Mouse (Mus musculus) kidney, embryonic 14.5 days (tissue): Measurements from ENCODE around the gene Atg9b. TPM values are rescaled to one million over a fixed set of nuclear protein-coding genes. Genes with fewer than 3 reads are reported as not detected.

ENCODE experiments used
- ATAC-seq: fragments of 200-750 bp; cut with Nextera tagmentation; 2 replicates; pipeline ENCODE4 v1.8.0; 2017; ENCODE audit warnings: moderate number of reproducible peaks, mild to moderate bottlenecking, moderate TSS enrichment, moderate library complexity; ENCODE audit not compliant: low FRiP score, low TSS enrichment
- H3K27ac ChIP-seq: fragments of 300-500 bp; sonication (generic); 2 replicates; pipeline ENCODE4 v1.5.1; 2014; ENCODE audit warnings: low read depth, mild to moderate bottlenecking, low read length, moderate library complexity, mixed read lengths
- H3K27me3 ChIP-seq: fragments of 300-500 bp; sonication (generic); 2 replicates; pipeline ENCODE4 v1.6.1; 2014; ENCODE audit warnings: mild to moderate bottlenecking, low read length; ENCODE audit not compliant: control insufficient read depth, insufficient read depth
- H3K36me3 ChIP-seq: fragments of 300-500 bp; sonication (generic); 2 replicates; pipeline ENCODE4 v1.6.1; 2014; ENCODE audit warnings: low read length, mixed read lengths; ENCODE audit not compliant: control insufficient read depth, insufficient read depth
- H3K4me1 ChIP-seq: fragments of 300-500 bp; sonication (generic); 2 replicates; pipeline ENCODE4 v1.6.1; 2014; ENCODE audit warnings: low read length, mixed read lengths; ENCODE audit not compliant: control insufficient read depth, insufficient read depth
- H3K4me2 ChIP-seq: fragments of 300-500 bp; sonication (generic); replicated peaks from 2 replicates; pipeline ENCODE4 v1.6.1; 2014; ENCODE audit warnings: low read depth, mild to moderate bottlenecking, low read length
- H3K4me3 ChIP-seq: fragments of 300-500 bp; sonication (generic); 2 replicates; pipeline ENCODE4 v1.5.1; 2014; ENCODE audit warnings: mild to moderate bottlenecking, low read length
- H3K9ac ChIP-seq: fragments of 300-500 bp; sonication (generic); 2 replicates; pipeline ENCODE4 v1.6.1; 2014; ENCODE audit warnings: low read depth, mild to moderate bottlenecking, low read length, moderate library complexity
- H3K9me3 ChIP-seq: fragments of 300-500 bp; sonication (generic); 2 replicates; pipeline ENCODE4 v1.6.1; 2016; ENCODE audit warnings: low read length; ENCODE audit not compliant: control insufficient read depth
- WGBS: fragments of 180-500 bp; shearing (Covaris S2); extraction: QIAGEN DNeasy Blood & Tissue Kit; methylation state at CpG from one replicate; pipeline ENCODE4 v1.1.7; 2014; 5-methylcytosine and 5-hydroxymethylcytosine counted together
- polyA plus RNA-seq: library from polyadenylated mRNA; unstranded; fragments of >200 nt; fragmentation: Nextera tagmentation; extraction: Ambion mirVana; gene quantifications from 2 replicates; pipeline ENCODE4 v1.2.1, GENCODE M21; 2014

Gene Atg9b
- polyA plus RNA-seq, 1 experiment from 2014 or later, result 1.1 TPM

GRCm38 (mm10) chr5:24343379-24343778, 48.6 kb downstream of the Atg9b start:
- H3K27ac ChIP-seq, result no peak overlapping the region; the same call in 1 of the 2 replicates
- H3K4me2 ChIP-seq, result no peak overlapping the region
- peaks cover 39% of the 10 kb centered on the region for H3K4me1 ChIP-seq
- ATAC-seq, result no peak
- H3K36me3 ChIP-seq, result no peaks in the 10 kb centered on the region
- H3K9me3 ChIP-seq, result no peaks in the 10 kb centered on the region
- no peak overlapping the region for H3K4me3 ChIP-seq
- H3K9ac ChIP-seq, result 0 out of 2 replicates have a peak overlapping the region, but pooled peaks have one; percentile 18
- H3K27me3 ChIP-seq, result no peaks in the 10 kb centered on the region

GRCm38 (mm10) chr5:24342966-24343365, 49.0 kb downstream of the Atg9b start:
- H3K36me3 ChIP-seq, result no peaks in the 10 kb centered on the region
- 53% methylated on average over 8 of the region's 8 CpGs for WGBS
- ATAC-seq, result no peak
- H3K27me3 ChIP-seq, result no peaks in the 10 kb centered on the region
- peaks cover 37% of the 10 kb centered on the region for H3K4me1 ChIP-seq
- no peaks in the 10 kb centered on the region for H3K9me3 ChIP-seq
- no peak overlapping the region for H3K9ac ChIP-seq
- H3K4me3 ChIP-seq, result no peak overlapping the region
- no peak overlapping the region for H3K27ac ChIP-seq
- no peak overlapping the region for H3K4me2 ChIP-seq

GRCm38 (mm10) chr5:24342205-24342963, 49.6 kb downstream of the Atg9b start:
- H3K4me2 ChIP-seq, result no peak overlapping the region
- H3K9ac ChIP-seq, result no peak overlapping the region
- H3K27ac ChIP-seq, result no peak overlapping the region
- WGBS, result 77% methylated on average over 14 of the region's 14 CpGs
- no peak for ATAC-seq
- peaks cover 37% of the 10 kb centered on the region for H3K4me1 ChIP-seq
- no peaks in the 10 kb centered on the region for H3K27me3 ChIP-seq
- no peaks in the 10 kb centered on the region for H3K36me3 ChIP-seq
- H3K9me3 ChIP-seq, result no peaks in the 10 kb centered on the region
- no peak overlapping the region for H3K4me3 ChIP-seq

GRCm38 (mm10) chr5:24337821-24338220, 54.1 kb downstream of the Atg9b start:
- Histone ChIP-seq H3K9ac (no peak overlapping the region), H3K36me3 (no peaks in the 10 kb centered on the region), H3K4me2 (no peak overlapping the region), H3K27ac (no peak overlapping the region), H3K9me3 (no peaks in the 10 kb centered on the region), H3K4me3 (no peak overlapping the region), H3K27me3 (no peaks in the 10 kb centered on the region), H3K4me1 (peaks cover 23% of the 10 kb centered on the region)
- ATAC-seq, result no peak
- WGBS, result 29% methylated on average over 2 of the region's 2 CpGs

GRCm38 (mm10) chr5:24337366-24337765, 54.6 kb downstream of the Atg9b start:
- H3K9ac ChIP-seq, result no peak overlapping the region
- peaks cover 2% of the 10 kb centered on the region; the same call in 1 of the 2 replicates for H3K36me3 ChIP-seq
- no peak overlapping the region for H3K4me3 ChIP-seq
- H3K4me1 ChIP-seq, result peaks cover 22% of the 10 kb centered on the region
- no peaks in the 10 kb centered on the region for H3K27me3 ChIP-seq
- 0 out of 2 replicates have a peak, but pooled peaks have one; percentile 13 for ATAC-seq
- H3K4me2 ChIP-seq, result no peak overlapping the region
- no peak overlapping the region for H3K27ac ChIP-seq
- WGBS, result 28% methylated on average over 9 of the region's 9 CpGs
- H3K9me3 ChIP-seq, result no peaks in the 10 kb centered on the region

GRCm38 (mm10) chr5:24335888-24336511, 55.9 kb downstream of the Atg9b start:
- no peaks in the 10 kb centered on the region for H3K9me3 ChIP-seq
- H3K27me3 ChIP-seq, result no peaks in the 10 kb centered on the region; the same call in 1 of the 2 replicates
- WGBS, result 13% methylated on average over 3 of the region's 3 CpGs
- no peak overlapping the region for H3K4me3 ChIP-seq
- no peak overlapping the region for H3K9ac ChIP-seq
- H3K27ac ChIP-seq, result no peak overlapping the region
- no peak overlapping the region for H3K4me2 ChIP-seq
- peak; percentile 84 for ATAC-seq
- peaks cover 5% of the 10 kb centered on the region; the same call in 1 of the 2 replicates for H3K36me3 ChIP-seq
- peaks cover 22% of the 10 kb centered on the region for H3K4me1 ChIP-seq

GRCm38 (mm10) chr5:24334749-24335148, 57.2 kb downstream of the Atg9b start:
- 0 out of 2 replicates have a peak, but pooled peaks have one; percentile 22 for ATAC-seq
- H3K27me3 ChIP-seq, result no peaks in the 10 kb centered on the region; the same call in 1 of the 2 replicates

More at GRCm38 (mm10) chr5:24334749-24335148, 57.2 kb downstream of the Atg9b start:
- Histone ChIP-seq H3K36me3 (peaks cover 5% of the 10 kb centered on the region; the same call in 1 of the 2 replicates), H3K9ac (no peak overlapping the region), H3K27ac (no peak overlapping the region), H3K4me1 (peaks cover 26% of the 10 kb centered on the region), H3K4me3 (no peak overlapping the region), H3K9me3 (no peaks in the 10 kb centered on the region), H3K4me2 (no peak overlapping the region)
- WGBS, result 16% methylated on average over 3 of the region's 3 CpGs
